In the genomic region with DNA sequence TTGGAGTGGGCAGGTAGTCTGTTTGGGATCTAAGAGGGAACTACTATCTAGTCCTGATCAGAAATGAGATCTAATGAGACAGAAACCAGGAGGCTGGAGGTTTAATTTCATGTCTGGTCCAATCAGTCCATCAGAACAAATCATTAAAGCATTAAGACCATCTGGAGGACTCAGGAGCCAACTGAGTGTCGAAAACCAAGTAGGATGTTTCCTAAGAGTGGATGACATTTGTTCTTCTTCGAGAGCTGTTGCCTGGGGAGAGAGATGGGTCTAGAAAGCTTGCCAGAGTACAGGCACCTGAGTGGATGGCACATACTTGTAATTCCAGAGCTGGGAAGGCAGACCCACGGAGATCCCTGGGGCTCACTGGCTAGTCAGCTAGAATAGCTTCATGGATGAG, we compare ENCODE assay signal across 15 mouse cellular contexts.
"Had no signal": no experiment of that assay in that cellular context is flagged by ENCODE, and none has a peak within 500 bp of the region (broad histone marks: within the 10 kb centered on the region; RNA-seq: fewer than 3 reads in every experiment).

No protein-coding gene starts in this region.

- H3K4me3 ChIP-seq: neural tube, embryonic 13.5 days; neural tube, embryonic 15.5 days; stomach, embryonic 15.5 days had no signal

- H3K9ac ChIP-seq: neural tube, embryonic 13.5 days; neural tube, embryonic 15.5 days; stomach, embryonic 15.5 days had no signal

- H3K27ac ChIP-seq: neural tube, embryonic 13.5 days; neural tube, embryonic 15.5 days; stomach, embryonic 15.5 days; stomach, postnatal 0 days had no signal

- H3K9me3 ChIP-seq: neural tube, embryonic 13.5 days; neural tube, embryonic 15.5 days; stomach, embryonic 15.5 days had no signal

- H3K4me1 ChIP-seq: stomach, embryonic 15.5 days had no signal

- DNase-seq: retina, postnatal 1 day; right cerebral cortex, adult 18-20 months; right cerebral cortex, postnatal 14 days; right cerebral cortex, postnatal 25 days; right cerebral cortex, postnatal 4 days; thymus, adult 18-20 months; thymus, adult 2 months; thymus, postnatal 14 days; thymus, postnatal 25 days; thymus, postnatal 36 days; thymus, postnatal 4 days had no signal

- H3K36me3 ChIP-seq: neural tube, embryonic 13.5 days; neural tube, embryonic 15.5 days; stomach, embryonic 15.5 days had no signal

- H3K27me3 ChIP-seq: neural tube, embryonic 13.5 days; neural tube, embryonic 15.5 days; stomach, embryonic 15.5 days had no signal

- H3K4me2 ChIP-seq: neural tube, embryonic 13.5 days; neural tube, embryonic 15.5 days; stomach, embryonic 15.5 days had no signal
